Mouse (Mus musculus): ENCODE data around the gene Inpp4a. TPM values are rescaled to one million over a fixed set of nuclear protein-coding genes. Genes with fewer than 3 reads are reported as not detected.

The Inpp4a gene
- polyA plus RNA-seq, 1 experiment from 2014 or later: 10.5 TPM

DNA sequence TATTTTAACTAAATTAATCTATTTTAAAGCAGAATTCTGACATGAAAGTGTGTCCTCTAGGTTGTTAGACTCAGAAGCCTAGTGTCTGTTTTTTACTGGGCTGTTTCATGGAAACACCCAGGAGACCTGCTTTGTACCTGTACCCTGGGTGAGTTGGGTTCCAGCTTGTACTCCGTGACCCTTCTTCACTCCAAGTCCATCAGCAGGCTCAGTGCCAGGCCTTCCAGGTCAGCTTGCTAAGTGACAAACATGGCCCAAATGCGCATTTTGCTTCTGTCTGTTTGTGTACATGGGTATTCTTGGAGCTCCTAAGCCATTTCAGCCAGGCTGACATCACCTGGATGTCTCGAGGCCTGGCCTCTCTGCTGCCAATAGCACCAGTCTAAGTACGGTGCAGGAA, 23.5 kb downstream of the Inpp4a start:
- no peak for TF ChIP-seq CTCF (IDR thresholded peaks at IDR 0.05)
- no peak for ATAC-seq
- in situ Hi-C loops (cut with MboI; ENCODE audit: low pct_unique_long_range_greater_than_20kb): no loop called here
- no peaks in the 10 kb centered on the region for H3K27me3 ChIP-seq
- ChIA-PET POLR2A (no interaction called here), CTCF (interaction anchor here (0.9 kb wide), 1 partner anchor 12 kb away, joined by 3 read pairs; no protein-coding TSS in a partner anchor)
- DNase-seq (ENCODE audit: low read depth, low spot score): no peak

GRCm38 (mm10) chr1:37324569-37324968, 24.9 kb downstream of the Inpp4a start:
- in situ Hi-C loops (cut with MboI; ENCODE audit: low pct_unique_long_range_greater_than_20kb): no loop called here
- DNase-seq (ENCODE audit: low read depth, low spot score) (no peak), ATAC-seq (no peak)
- no peaks in the 10 kb centered on the region for H3K27me3 ChIP-seq
- ChIA-PET CTCF (no interaction called here), POLR2A (no interaction called here)
- no peak for TF ChIP-seq CTCF (IDR thresholded peaks at IDR 0.05)

DNA sequence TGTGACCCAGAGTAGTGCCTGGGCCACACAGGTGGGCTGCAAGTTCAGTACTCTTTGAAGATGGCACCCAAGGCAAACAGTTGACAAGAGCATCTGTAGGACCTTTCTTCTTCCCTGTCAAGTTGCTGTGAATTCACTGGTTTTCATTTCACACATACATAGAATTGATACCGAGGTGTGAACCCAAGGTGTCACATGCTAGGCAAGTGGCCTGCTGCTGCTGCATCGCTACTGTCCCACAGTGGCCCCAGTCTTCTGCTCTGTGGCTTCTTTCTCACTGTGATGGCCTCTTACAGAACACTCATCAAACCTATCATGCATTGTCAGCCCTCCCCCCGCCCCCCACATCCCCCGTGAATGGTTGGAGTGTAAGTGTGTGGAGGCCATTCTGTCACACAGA, 27.6 kb downstream of the Inpp4a start:
- no peak for TF ChIP-seq CTCF (IDR thresholded peaks at IDR 0.05)
- in situ Hi-C loops (cut with MboI; ENCODE audit: low pct_unique_long_range_greater_than_20kb): no loop called here

DNA sequence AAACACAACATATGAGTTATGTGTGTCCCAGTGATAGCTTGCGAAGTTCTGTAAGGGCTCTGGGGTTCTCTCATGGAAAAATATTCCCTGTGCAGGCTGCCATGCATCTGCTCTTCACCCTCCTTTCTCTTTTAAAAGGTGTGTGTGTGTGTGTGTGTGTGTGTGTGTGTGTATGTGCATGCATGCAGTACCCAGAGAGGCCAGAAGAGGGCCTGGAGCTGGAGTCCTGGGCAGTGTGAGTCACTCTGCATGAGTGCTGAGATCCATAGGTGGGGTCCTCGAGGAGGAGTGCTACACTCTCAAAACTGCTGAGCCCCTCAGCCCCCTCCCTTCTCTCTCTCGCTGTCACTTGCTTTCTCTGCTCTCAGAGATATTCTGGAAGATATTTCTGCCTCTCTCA, 29.5 kb downstream of the Inpp4a start:
- in situ Hi-C loops (cut with MboI; ENCODE audit: low pct_unique_long_range_greater_than_20kb): no loop called here
- ATAC-seq (no peak), DNase-seq (ENCODE audit: low read depth, low spot score) (no peak)
- POLR2A ChIA-PET: no interaction called here
- CTCF ChIA-PET: interaction anchor here (1.4 kb wide), 1 partner anchor 17 kb away, joined by 3 read pairs; no protein-coding TSS in a partner anchor
- no peaks in the 10 kb centered on the region for H3K27me3 ChIP-seq
- no peak for TF ChIP-seq CTCF (IDR thresholded peaks at IDR 0.05)

More for the DNA sequence above, 27.6 kb downstream of the Inpp4a start:
- ChIA-PET POLR2A (no interaction called here), CTCF (interaction anchor here (1.4 kb wide), 1 partner anchor 9 kb away, joined by 3 read pairs; no protein-coding TSS in a partner anchor)
- no peaks in the 10 kb centered on the region for H3K27me3 ChIP-seq
- ATAC-seq (no peak), DNase-seq (ENCODE audit: low read depth, low spot score) (no peak)

- no peak for ATAC-seq
- no peaks in the 10 kb centered on the region for H3K27me3 ChIP-seq
- ChIA-PET POLR2A (no interaction called here), CTCF (no interaction called here)
- TF ChIP-seq CTCF (IDR thresholded peaks at IDR 0.05): no peak
- in situ Hi-C loops (cut with MboI; ENCODE audit: low pct_unique_long_range_greater_than_20kb): no loop called here
- DNase-seq (ENCODE audit: low read depth, low spot score): no peak
These were observed 30.2 kb downstream of the Inpp4a start for GRCm38 (mm10) chr1:37329831-37330230.

DNA sequence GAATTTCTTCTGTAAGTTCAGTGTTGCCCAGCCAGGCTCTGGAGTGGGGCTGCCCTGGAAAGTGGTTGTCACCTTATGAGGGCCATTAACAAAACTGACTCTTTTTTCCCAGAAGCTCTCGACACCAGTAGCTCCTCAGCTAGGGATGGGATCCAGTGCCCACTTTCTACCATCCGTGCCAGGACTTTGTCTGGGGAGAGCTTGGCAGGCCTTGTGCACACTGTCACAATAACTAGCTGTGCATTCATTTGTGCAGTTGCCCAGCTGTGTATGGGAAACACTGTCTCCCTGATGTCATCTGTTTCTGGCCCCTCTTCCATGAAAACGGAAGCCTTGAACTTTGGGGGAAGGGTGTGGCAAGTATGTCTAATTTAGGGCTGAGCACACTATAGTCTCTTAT, 33.1 kb downstream of the Inpp4a start:
- ChIA-PET POLR2A (no interaction called here), CTCF (no interaction called here)
- TF ChIP-seq CTCF (IDR thresholded peaks at IDR 0.05): no peak
- in situ Hi-C loops (cut with MboI; ENCODE audit: low pct_unique_long_range_greater_than_20kb): no loop called here
- DNase-seq (ENCODE audit: low read depth, low spot score) (no peak), ATAC-seq (no peak)
- H3K27me3 ChIP-seq: no peaks in the 10 kb centered on the region

DNA sequence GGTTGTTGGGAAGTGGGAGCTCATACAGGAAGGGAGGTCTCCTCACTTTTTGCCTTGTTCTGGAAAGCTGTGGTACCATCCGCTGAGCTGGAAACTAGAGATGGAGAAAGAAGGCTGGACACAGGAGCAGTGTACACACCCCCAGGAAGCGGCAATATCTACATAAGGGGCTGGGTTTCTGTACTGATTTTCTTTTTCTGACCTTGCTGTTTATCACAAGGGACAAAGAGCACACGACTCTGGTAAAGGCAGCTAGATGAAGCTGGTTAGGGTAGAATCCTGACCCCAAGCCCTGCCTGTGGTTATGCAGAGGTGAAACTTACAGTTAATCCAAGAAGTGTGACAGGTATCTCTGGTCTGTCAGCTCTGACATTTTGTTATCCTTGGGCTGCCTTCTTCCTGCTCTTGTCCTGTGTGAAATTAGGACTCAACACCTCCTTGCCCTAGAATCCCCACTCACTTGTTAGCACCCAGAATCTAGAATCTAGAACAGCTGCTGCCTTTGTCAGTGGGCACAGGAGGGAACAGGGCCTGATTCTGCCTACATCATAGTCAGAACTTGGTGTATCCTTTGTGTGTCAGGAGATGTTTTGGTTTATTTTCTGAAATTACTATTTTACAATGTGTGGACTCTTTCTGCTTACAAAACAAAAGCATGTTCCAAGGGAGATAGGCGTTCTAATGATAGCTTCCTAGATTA, 34.2 kb downstream of the Inpp4a start:
- ChIA-PET POLR2A (no interaction called here), CTCF (no interaction called here)
- in situ Hi-C loops (cut with MboI; ENCODE audit: low pct_unique_long_range_greater_than_20kb): no loop called here
- ATAC-seq (no peak), DNase-seq (ENCODE audit: low read depth, low spot score) (no peak)
- H3K27me3 ChIP-seq: no peaks in the 10 kb centered on the region
- no peak for TF ChIP-seq CTCF (IDR thresholded peaks at IDR 0.05)

GRCm38 (mm10) chr1:37336022-37336421, 36.4 kb downstream of the Inpp4a start:
- CTCF ChIA-PET: interaction anchor here (0.8 kb wide), 1 partner anchor 11 kb away, joined by 3 read pairs; no protein-coding TSS in a partner anchor
- in situ Hi-C loops (cut with MboI; ENCODE audit: low pct_unique_long_range_greater_than_20kb): no loop called here
- POLR2A ChIA-PET: no interaction called here
- ATAC-seq (no peak), DNase-seq (ENCODE audit: low read depth, low spot score) (no peak)
- H3K27me3 ChIP-seq: no peaks in the 10 kb centered on the region
- no peak for TF ChIP-seq CTCF (IDR thresholded peaks at IDR 0.05)

GRCm38 (mm10) chr1:37336794-37337193, 37.1 kb downstream of the Inpp4a start:
- in situ Hi-C loops (cut with MboI; ENCODE audit: low pct_unique_long_range_greater_than_20kb): no loop called here
- POLR2A ChIA-PET: no interaction called here
- H3K27me3 ChIP-seq: no peaks in the 10 kb centered on the region
- TF ChIP-seq CTCF (IDR thresholded peaks at IDR 0.05): no peak
- no peak for DNase-seq (ENCODE audit: low read depth, low spot score)
- CTCF ChIA-PET: interaction anchor here (0.8 kb wide), 1 partner anchor 11 kb away, joined by 3 read pairs; no protein-coding TSS in a partner anchor
- ATAC-seq: no peak

- DNase-seq (ENCODE audit: low read depth, low spot score) (no peak), ATAC-seq (no peak)
- no peak for TF ChIP-seq CTCF (IDR thresholded peaks at IDR 0.05)
- CTCF ChIA-PET: no interaction called here
- POLR2A ChIA-PET: no interaction called here
- H3K27me3 ChIP-seq: no peaks in the 10 kb centered on the region
- in situ Hi-C loops (cut with MboI; ENCODE audit: low pct_unique_long_range_greater_than_20kb): no loop called here
These were observed 37.6 kb downstream of the Inpp4a start for GRCm38 (mm10) chr1:37337273-37337672.

DNA sequence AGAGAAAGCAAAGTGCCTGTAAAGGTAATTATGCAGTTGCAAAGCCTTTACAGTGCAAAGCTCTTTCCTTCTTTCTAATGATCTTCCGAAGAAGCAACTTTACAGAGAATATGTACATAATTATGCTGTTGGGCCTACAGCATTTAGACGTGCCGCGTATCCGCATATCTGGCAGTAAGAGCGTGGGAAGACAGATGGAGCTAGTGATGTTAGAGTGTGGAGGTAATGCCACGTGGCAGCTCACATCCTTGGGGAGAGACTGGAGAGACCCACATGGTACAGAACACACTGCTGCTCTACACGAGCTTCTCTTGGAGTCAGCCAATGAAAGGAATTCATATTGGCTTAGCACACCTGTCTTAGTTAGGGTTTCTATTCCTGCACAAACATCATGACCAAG, 39.5 kb downstream of the Inpp4a start:
- DNase-seq (ENCODE audit: low read depth, low spot score) (no peak), ATAC-seq (no peak)
- in situ Hi-C loops (cut with MboI; ENCODE audit: low pct_unique_long_range_greater_than_20kb): no loop called here
- no peaks in the 10 kb centered on the region for H3K27me3 ChIP-seq
- TF ChIP-seq CTCF (IDR thresholded peaks at IDR 0.05): no peak
- POLR2A ChIA-PET: no interaction called here
- CTCF ChIA-PET: interaction anchor here (1.4 to 1.7 kb wide), 2 partner anchors 11 to 53 kb away, joined by 3 to 7 read pairs; no protein-coding TSS in a partner anchor

- H3K27me3 ChIP-seq: no peaks in the 10 kb centered on the region
- ATAC-seq (no peak), DNase-seq (ENCODE audit: low read depth, low spot score) (no peak)
- CTCF ChIA-PET: interaction anchor here (1.2 kb wide), 1 partner anchor 9 kb away, joined by 3 read pairs; no protein-coding TSS in a partner anchor
- no peak for TF ChIP-seq CTCF (IDR thresholded peaks at IDR 0.05)
- in situ Hi-C loops (cut with MboI; ENCODE audit: low pct_unique_long_range_greater_than_20kb): no loop called here
- POLR2A ChIA-PET: no interaction called here
These were observed 41.7 kb downstream of the Inpp4a start for GRCm38 (mm10) chr1:37341347-37341746.

All from Patski (cell line).